Mouse (Mus musculus): ENCODE results near the gene Rundc3b.

Rundc3b gene

DNA sequence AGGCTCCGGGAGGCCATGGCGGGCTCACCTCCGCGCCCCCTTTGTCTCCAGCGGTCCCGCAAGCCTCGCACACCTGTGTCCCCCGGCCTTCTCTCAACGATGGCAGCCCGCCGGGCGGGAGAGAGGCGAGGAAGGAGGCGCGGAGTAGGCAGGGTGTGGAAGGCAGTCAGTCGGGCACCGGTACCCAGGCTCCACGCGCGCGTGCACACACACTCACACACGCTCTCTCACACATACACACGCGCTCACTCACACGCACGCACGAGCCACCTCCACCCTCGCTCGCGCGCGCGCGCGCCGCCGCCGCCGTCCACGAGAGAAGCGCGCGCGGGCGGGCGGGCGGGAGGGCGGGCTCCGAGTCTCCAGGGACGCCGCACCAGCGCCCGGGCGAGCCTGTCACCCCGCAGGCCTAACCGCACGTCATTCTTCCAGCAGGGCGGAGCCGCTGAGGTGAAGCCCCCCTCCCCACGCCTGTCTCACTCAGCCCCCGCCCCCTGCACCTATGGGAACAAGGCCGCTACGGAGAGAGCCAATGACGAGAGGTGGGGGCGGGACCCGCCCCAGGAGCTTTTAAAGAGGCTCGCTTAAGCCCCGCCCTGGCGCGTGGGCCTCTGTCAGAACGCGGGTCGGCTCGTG, at the start of gene Rundc3b:
TSS of gene Rundc3b (minus strand) at position 357 of the 636 bp plus-strand sequence.
- DNase-seq (ENCODE audit: low spot score in 2 of 2) = peak; percentile 77 to 93

DNA sequence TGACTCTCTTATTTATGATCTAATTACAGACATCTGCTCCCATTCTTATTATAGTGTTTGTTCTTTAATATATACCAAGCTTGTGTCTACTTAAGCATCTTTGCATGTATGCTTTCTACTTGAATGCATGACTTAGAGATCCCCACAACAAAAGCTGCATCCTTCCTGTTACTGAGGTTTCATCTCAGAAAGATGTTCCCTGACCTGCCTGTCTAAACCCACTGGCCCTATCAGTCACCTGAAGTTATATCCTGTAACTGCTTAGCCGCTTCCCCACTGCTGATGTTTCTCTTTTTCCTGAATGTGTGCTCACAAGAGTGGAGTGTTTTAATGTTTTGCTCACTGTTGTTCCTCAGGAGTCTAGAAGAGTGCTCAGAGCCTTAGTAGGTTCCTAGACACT, 46.9 kb upstream of the Rundc3b start:
- no peak for DNase-seq (ENCODE audit: low spot score in 2 of 2)

DNA sequence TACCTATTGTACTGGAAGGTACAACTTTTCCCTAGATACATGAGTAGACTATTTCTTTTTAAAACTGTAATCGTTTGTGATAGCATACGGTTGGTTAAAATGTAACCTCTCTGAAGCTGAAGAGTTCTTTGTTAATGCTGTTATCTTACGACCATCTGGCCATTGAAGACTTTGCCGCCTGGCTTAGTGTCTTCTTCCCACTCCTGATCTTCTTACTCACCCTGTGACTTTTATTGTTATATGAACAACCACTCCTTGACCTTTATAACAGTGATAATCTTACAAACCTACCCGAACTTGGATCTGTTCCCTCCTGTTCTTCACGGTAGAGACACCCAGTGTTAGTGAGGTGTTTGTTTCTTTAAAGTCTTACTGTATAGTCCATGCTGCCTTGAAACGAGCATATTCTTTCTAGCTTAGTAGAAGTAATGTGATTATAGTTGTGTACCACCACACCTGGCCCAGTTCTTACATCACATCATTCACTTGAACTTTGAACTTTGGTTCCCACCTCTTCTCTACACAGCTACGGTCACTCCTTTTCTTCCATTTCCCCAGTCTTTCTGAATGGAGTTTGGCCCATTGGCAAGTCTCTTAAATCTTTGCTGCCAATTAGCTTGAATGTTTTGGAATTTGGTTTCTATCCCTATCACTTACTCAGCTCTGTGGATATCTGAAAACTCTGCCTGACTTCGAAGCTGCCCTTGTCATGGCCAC, 45.2 kb upstream of the Rundc3b start:
- no peak for DNase-seq (ENCODE audit: low spot score in 2 of 2)

DNA sequence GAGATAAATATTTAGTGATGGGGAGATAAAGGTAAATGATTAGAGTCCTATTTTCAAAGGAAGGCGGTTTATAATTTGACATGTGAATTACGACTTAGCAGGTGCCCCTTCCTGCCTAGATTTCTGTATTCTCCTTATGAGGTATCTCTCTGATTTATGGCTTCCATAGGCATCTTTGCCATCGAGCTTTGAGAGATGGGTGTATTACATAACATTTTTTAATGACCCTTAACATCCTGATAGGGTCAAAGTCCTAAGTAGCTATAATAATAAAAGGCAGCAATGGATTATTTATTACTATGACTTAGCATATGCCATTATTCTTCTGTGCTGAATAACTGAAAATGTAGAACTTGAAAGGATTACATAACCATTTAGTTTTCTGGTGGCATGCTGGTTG, 41.9 kb upstream of the Rundc3b start:
- DNase-seq (ENCODE audit: low spot score in 2 of 2) = no peak

DNA sequence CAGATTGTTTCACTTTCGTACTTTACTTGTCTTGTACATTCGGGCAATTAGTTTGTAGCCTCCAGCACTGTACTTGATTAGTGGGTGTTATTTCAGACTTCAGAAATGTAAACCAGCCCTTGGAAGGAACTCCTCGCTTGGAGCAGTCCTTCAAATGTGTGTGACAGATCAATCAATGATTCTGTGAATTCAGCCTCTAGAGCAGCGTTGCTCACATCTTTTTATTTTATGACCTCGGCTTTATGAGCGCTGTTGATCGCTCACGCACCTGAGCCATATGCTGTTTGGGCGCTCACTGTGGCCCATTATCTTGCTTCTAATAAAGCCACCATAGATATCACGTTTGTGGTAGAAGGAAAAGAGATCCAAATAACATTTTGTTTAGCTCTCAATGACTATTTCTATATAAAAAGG, 38.0 kb upstream of the Rundc3b start:
- DNase-seq (ENCODE audit: low spot score in 2 of 2) = no peak

DNA sequence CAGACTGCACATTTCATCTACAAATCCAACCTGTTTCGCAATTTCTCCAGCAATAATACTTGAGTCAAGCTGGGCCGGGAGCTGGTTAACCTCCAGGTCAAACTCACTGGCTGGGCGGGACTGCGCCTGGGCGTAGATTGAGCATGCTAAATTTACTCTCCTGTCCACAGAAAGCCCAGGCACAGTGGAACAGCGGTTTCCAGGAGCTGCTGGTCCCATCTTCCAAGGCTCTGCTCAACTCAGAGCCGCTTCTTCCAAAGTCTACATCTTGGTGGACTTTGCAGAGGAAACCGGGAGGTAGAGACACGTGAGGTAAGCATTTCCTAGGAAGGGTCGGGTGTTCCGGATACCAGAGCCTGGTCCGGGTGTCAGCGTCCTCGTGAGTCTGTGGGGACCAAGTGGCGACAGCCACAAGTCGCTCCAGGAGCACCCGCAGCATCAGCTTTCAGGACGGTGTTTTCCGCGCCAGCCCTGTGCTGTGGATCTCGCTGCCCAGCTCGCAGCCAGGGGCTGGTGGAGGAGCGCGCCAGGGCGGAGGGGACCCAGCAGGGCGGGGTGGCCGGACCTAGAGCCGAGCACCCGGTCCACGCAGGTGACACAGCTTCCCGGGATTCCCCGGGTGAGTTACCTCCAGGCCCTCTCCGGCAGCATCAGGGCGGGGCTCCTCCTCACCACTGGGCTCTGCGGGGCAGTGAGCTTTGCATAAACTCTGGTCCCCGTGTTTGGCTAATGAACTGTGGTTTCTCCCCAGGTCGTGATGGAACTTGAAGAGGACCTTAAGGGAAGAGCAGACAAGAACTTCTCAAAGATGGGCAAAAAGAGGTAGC, 37.4 kb upstream of the Rundc3b start, which contains the start of gene Abcb1a:
TSS of gene Abcb1a (plus strand) at position 167 of the 827 bp plus-strand sequence.
- no peak for DNase-seq (ENCODE audit: low spot score in 2 of 2)

DNA sequence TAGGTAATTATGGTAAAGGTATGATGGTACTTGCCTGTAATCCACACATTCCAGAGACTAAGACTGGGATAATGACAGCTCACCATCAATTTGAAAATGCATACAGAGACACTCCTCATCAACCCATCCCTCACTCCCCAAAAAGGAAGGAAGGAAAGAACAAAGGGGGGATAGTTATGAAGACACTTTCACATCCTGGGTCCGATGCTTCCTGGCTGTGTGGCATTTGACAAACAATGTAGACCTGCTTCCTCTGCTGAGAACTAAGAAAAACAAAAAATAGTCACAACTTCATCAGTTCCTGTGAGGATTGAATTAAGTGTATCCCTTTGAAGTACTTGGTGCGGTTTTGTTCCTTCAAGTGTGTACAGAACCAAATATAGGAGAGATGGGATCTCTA, 29.3 kb upstream of the Rundc3b start:
- DNase-seq (ENCODE audit: low spot score in 2 of 2) = no peak

DNA sequence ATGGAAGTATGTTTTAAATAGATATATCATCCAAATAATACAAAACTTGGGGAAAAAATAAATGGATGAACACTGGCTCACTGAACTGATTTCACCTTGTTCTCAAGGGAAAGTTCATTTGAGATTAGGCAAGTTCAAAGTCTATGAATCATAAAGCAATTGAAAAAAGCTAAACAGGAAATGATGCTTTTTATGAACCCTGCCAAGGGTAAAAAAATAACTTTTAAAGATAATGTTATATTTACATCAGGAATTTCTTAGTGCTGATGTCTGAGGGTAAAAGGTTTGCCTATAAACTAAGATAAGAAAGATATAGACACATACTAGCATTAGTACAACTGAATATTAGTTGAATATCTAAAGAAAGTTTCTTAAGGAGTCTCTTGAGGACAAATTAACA, 26.0 kb upstream of the Rundc3b start:
- DNase-seq (ENCODE audit: low spot score in 2 of 2) = no peak

DNA sequence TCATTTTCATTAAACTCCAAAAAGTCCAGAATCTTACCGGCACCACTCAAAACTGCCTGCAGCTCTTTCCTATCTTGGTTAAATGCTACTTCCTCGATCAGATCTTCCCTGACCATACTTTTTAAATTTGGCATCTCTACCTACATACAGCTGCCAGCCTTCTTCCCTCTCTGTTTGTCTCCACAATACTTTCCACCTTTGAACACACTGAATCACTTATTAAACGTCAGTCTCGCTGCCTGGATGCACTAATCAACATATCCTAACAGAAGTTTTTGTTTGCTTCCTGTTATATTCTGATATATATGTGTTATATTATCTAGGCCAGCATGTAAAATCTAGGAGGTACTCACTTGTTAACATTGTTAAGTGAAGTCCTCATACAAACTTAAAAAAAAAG, 25.5 kb upstream of the Rundc3b start:
- DNase-seq (ENCODE audit: low spot score in 2 of 2) = no peak

DNA sequence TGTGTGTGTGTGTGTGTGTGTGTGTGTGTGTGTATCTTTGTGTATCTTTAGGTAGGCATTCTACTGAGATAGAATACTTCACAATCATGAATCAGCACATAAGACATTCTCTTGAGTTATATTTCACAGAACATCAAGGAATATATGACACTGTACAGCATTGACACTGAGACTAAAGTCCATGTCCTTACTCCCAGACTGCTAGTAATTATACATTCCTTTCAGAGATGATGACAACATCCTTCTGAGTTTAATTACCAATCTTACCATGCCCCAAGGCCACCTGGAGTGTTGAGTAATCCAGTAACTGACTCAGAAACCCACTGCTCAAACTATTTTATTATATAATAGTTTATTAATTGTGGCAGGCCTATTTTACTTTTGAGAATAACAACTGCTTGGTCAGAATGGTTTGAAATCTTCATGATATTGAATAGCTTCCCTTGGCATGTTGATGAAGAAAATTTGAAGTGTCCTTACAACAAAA, 11.8 kb upstream of the Rundc3b start:
- no peak for DNase-seq (ENCODE audit: low spot score in 2 of 2)

DNA sequence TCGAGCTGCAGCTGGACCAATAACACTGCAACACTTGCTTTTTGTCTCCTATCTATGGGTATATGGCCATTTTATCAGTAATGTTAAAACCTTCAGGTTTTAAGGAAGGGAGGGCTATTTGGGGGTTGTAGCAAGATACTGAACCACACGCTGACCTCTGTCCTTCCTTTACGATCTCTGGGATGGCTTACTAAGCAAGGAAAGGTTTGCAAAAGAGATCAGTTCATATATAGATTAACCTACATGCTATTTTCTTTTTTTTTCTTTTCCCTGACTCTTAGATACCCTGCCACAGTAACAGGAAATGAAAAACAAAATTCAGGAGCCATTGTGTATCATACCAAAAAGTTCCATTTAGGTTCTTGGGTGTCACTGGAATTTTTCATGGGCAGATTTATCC, 10.1 kb upstream of the Rundc3b start:
- no peak for DNase-seq (ENCODE audit: low spot score in 2 of 2)

DNA sequence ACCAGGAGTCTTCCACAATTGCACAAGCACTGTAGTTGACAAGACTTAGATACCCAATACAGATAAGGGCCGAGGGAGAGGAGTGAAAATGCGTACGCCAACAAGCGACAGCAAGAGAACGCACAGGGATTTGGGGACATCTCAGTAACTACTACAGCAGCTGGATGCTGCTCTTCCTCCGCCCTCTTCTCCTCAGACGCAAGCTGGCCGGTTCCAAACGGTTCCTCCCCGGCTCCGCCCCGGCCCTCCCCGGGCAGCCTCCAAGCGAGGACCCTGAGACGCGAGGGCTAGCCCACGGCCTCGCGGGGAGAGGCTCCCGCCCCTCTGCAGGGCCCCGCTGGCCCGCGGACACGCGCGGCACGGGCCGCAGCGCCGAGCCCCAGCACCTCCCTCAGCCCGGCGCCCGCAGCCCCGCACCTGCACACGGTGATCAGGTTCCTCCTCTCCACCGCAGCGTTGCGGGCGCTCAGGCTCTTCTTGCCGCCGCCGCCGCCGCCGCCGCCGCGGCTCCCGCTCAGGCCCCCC, 619 bp downstream of the Rundc3b start:
- peak; percentile 30 to 67 for DNase-seq (ENCODE audit: low spot score in 2 of 2)

DNA sequence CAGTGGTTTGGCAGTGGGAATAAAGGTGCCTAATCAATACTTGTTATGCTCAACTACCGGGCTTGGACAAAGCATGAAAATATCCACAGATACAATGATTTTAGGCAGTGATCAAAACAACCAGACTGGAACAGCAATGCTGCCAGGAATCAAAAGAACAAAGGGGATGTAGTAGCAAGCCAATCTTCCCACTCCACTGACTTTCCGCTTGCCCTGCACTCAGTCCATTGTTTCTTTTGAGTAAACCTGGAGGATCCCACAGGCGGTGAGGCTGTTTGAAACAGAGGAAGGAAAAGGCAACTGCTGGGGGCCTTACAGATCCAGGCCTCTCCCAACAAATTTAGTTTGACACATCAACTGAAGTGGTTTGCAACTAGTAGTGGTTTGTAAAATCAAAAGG, 51.6 kb downstream of the Rundc3b start:
- no peak for DNase-seq (ENCODE audit: low spot score in 2 of 2)

DNA sequence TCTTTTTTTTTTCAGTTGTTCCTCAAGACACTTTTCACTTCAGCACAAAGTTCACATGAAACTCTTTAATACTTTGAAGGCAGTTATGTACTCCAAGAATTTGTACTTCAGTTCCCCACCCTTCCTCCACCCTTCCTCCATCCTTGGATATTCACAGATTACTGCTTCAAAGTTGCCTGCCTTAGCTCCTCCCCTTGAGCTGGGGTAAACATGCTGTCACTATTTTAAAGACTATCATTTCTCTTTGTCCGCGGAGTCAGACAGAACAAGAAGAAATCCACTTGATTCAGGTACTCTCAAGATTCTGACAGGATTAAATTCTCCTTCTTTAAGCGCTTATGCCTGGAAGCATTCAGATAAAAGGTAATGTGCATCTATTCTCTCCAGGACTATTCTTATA, 55.9 kb downstream of the Rundc3b start:
- DNase-seq (ENCODE audit: low spot score in 2 of 2) = no peak

DNA sequence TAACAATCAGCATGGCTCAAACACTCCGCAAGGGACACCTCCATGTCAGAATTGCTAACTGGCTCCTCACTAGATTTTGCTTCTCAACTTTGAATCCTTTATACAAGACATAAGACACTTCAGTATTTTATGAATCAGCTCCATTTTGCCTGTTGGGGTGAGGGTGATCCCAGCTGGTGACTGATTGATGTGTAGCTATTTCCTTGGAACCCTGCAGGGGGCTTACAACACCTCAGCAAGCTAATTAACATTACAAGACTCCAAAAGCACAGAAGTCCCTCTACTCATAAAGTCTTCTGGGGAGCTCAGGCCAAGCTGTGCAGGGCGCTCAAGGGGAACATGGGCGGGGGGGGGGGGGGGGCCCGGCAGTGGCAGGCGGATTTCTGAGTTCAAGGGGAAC, 78.2 kb downstream of the Rundc3b start:
- DNase-seq (ENCODE audit: low spot score in 2 of 2) = no peak

DNA sequence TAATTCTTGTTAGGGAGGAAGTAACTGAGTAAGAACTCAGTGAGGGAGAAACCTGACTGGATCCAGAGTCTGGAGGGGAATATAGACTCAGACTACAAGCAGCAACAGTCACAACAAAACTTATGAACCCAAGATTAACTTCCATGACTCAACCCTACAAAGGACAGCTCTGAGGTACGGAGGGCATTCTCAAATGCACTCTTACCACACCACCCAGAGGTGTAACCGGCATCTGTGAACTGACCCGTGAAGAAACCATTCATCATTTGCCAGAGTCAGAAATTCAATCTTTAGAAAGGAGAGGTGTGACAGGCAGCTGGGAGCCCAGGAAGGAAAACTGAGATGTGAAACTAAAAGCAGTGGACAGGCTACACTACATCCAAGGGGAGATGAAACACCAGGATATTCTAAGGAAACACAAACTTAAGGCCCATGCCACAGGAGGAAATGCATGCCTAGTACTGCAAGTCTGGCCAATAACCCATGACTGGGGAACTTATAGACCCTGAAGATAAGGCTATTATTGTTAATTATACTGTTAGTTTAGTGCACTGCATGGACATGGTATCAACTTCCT, 80.0 kb downstream of the Rundc3b start:
- DNase-seq (ENCODE audit: low spot score in 2 of 2) = no peak

DNA sequence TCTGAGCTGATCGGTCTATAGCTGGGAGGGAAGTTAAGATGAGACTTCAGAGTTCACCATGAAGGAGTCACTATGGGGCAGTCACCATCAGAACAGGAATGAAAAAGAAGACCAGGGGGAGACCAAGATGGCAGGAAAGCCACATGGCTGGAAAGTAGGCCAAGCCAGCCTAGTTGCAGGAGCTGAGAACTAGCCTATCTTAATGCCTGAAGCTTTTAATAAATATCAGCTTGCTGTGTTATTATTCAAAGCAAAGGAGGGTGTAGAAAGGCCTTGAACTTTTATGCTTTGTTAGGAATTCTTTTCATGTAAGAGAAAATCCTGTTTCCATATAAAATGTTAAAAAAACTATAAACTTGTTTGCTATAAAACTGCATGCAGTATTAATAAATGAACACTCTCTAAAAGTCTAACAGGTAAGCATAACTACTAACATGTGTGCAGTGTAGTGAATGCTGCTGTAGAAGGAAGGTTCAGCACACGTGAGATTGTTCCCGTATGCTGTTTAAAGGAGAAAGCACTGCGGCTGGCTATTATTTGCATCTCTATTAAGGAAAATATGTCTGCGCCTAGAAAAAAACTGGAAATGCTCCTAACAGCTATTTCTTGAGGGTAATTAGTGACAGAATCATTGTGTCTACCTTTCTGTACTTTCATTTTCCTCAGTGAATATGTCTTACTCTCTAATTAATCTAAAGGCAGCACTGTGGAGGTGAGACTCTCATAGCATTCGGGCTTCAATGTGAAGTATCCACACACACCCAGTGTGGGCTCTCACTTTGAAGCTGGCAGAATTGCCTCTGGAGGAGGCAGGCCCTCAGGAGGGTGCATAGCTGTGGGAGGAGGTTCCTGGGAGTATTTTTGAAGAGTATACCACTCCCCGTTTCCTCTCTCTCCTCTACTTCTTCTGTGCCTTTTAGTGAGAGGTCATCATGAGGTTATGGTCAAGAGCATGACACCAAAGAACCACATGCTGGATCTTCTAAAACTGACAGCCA, 81.3 kb downstream of the Rundc3b start:
- no peak for DNase-seq (ENCODE audit: low spot score in 2 of 2)

DNA sequence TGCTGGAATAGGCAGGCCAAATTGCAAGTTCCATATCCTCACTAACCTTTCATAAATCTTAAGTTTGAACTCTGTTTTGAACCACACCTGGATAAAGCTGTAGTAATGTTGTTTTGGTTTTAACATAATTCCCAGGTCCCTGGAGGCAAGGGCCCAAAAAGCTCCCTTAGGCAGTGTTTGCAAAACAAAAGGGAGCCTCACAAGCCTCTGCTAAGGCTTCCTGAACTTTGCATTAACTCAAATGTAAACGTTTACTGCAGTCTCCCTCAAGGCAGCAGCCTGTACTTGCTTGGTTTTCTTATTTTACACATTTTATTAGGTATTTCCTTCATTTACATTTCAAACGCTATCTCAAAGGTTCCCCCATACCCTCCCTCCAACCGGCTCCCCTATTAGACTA, 103.7 kb downstream of the Rundc3b start:
- DNase-seq (ENCODE audit: low spot score in 2 of 2) = no peak

DNA sequence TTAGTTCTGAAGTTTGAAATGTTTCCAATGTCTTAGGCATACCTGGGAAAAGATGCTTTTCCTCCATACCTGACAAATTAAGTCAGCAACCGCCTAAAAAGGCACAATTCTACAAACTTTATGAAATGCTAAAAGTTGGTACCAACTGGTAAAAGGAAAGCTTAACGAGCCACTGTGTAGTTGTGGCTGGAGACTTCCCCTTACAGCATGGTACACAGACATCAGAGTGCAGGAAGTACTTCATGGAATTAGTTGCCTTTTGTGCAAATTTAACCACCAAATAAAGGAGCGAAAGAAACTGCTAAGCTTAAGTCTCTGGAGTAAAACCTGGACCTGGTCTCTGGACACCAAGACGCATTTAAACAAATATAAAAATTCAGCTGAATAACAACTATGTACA, 131.0 kb downstream of the Rundc3b start:
- no peak for DNase-seq (ENCODE audit: low spot score in 2 of 2)

DNA sequence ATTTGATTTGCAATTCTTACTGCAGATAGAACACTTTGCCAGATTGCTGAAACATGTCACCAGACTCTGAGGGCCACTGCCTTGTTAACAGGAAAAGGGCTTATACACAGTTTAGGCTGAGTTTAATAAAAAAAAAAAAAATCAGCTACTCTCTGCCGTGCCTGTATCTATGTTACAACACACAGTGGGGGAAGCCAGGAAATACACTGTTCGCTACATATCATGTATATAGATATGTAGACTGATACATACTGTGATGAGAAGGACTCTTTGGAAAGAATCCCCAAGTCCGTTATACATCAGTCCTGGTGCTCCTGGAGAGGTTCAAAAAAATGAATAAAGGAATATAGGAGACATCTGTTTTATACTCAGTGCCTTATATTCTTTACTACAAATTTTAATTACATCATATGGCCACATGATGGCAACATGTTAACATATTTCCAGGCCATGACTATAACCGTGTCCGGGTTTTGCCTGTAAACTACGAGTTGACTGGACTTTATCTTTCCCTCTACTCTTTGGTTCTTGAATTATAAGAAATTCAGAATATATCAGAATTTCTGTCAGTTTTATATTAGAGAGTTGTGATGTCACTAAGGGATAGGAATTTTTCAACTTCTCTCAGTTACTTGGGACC, 133.2 kb downstream of the Rundc3b start:
- DNase-seq (ENCODE audit: low spot score in 2 of 2) = no peak
